Mouse (Mus musculus) spleen, postnatal 4 days (tissue): ENCODE data around the gene Cbln3.

Source experiments
- DNase-seq, 2 experiments: peaks; one replicate each; pipeline ENCODE4 v3.0.0; 2022; ENCODE audit warnings: low spot score in 2 of 2

Cbln3 gene

GRCm38 (mm10) chr14:55845506-55846294 lies 38.5 kb downstream of the Cbln3 start:
- DNase-seq, result no peak

DNA sequence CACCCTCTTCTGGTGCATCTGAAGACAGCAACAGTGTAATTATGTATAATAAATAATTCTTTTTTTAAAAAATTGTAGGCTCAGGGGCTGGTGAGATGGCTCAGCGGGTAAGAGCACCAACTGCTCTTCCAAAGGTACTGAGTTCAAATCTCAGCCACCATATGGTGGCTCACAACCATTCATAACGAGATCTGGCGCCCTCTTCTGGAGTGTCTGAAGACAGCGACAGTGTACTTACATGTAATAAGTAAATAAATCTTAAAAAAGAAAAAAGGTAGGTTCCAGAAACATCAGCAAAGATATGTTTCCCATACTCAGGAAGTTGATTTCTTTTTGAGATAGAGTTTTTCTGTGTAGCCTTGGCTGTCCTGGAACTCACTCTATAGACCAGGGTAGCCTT lies 41.4 kb downstream of the Cbln3 start:
- no peak for DNase-seq

DNA sequence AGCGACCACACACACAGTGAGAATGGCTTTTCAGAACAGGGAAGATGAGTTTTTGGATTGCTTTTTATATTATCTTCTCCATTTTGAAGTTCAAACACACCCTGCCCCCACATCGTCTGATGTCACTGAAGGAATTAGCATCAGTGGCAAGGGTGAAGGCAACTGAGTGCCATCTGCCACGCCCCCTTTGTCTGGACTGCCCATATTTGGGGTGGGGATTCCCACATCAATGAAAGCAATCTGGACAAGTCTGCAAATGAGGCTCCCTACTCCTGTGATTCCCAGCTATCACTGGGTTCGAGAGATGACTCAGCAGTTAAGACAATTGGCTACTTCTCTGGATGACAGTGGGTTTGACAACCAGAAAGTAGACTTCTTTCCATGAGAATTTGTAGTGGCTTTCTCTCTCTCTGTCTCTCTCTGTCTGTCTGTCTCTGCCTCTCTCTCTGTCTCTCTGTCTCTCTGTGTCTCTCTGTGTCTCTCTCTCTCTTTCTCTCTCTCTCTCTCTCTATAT lies 43.3 kb downstream of the Cbln3 start:
- DNase-seq, result no peak

GRCm38 (mm10) chr14:55838740-55839139 lies 45.5 kb downstream of the Cbln3 start:
- DNase-seq, result no peak

DNA sequence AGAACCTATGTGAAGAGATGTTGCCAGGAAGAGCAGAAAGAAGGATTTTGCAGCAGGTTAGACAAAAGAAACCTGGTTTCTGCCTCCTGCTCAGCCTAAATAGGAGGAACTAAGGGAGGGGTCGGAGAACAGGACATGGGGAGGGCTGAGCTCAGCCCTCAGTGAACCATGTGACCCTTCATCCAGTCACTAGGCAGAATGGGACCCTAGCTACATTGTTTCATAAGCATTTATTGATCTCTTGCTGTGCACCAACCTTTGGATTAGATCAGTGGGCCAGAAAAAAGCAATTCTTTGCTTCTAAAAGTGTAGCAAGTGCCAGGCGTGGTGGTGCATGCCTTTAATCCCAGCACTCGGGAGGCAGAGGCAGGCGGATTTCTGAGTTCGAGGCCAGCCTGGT lies 45.9 kb downstream of the Cbln3 start:
- DNase-seq, result no peak

GRCm38 (mm10) chr14:55834808-55835533 lies 49.2 kb downstream of the Cbln3 start:
- no peak for DNase-seq

DNA sequence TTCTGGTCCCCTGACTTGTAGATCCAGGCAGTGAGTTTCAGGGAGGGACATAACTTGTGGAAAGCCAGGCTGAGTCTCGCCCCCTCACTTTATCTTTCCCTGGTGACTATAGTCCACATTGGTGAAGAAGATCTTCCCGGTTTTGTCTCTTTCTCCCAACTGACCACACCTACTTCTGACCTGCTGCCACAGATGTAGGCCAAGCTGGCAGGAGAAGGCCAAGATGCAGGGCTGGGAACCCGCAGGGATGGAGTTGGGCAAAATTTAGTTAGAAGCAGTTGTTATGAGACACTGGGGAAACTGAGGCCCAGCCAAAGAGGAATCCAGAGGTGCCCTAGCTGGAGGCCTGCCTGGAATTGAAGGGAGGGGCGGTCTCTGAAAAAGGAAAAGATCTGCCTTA lies 51.1 kb downstream of the Cbln3 start:
- no peak for DNase-seq

- DNase-seq, result peak in 1 of 2 experiments; percentile 49
Measured at GRCm38 (mm10) chr14:55830331-55830730, 53.9 kb downstream of the Cbln3 start.

DNA sequence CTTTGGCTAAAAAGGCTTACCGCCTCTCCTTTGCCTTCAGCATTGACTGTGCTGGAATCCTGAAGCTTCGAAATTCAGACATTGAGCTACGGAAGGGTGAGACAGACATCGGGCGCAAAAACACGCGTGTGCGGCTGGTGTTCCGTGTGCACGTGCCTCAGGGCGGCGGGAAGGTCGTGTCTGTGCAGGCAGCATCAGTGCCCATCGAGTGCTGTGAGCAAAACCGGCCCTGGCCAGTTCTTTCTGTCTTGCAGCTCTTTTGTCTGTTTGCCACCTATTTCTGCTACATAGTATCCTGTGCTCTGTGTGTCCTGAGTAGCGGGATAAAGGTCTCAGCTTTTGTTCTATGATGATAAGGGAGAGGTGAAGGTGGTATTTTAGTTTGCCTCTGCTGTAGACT lies 54.3 kb downstream of the Cbln3 start:
- DNase-seq, result peak in 1 of 2 experiments; percentile 50
